Mouse (Mus musculus) olfactory bulb, adult 2 months (tissue): Measurements from ENCODE around the gene Ppp3ca.

Experiments used
- CTCF ChIP-seq: fragments of 200-500 bp; IDR thresholded peaks from 2 replicates; pipeline ENCODE4 v1.5.1; 2012; ENCODE audit warnings: low read depth, mild to moderate bottlenecking, low read length, moderate library complexity; ENCODE audit not compliant: insufficient read depth
- POLR2A ChIP-seq: fragments of 200-500 bp; IDR thresholded peaks from 2 replicates; pipeline ENCODE4 v1.6.1; 2012; ENCODE audit warnings: mild to moderate bottlenecking, low read depth, low read length, moderate library complexity; ENCODE audit not compliant: insufficient read depth

GRCm38 (mm10) chr3:136708230-136708629 is 38.3 kb downstream of the Ppp3ca start:
- no peak for TF ChIP-seq CTCF
- TF ChIP-seq POLR2A: no peak
